Mouse (Mus musculus) CH12.LX (cell line): ENCODE results near the gene Igflr1.

ENCODE experiments used
- BHLHE40 ChIP-seq: IDR thresholded peaks from 2 replicates; pipeline ENCODE4 v1.6.1; 2011; ENCODE audit warnings: mild to moderate bottlenecking, low read depth, low read length, improper control_type of control experiment
- CTCF ChIP-seq, 2 experiments: IDR thresholded peaks in 1 of 2; conservative IDR thresholded peaks in 1 of 2; 2 replicates each; pipeline ENCODE4 v1.5.1; 2011 to 2012; ENCODE audit warnings: low read depth in 2 of 2, low read length in 2 of 2, improper control_type of control experiment in 1 of 2, inconsistent platforms in 1 of 2, mild to moderate bottlenecking in 1 of 2, moderate library complexity in 1 of 2
- EP300 ChIP-seq: IDR thresholded peaks from 2 replicates; pipeline ENCODE4 v1.6.1; 2011; ENCODE audit warnings: low read length, improper control_type of control experiment
- HCFC1 ChIP-seq: IDR thresholded peaks from 2 replicates; pipeline ENCODE4 v1.6.1; 2012; ENCODE audit warnings: low read depth, mild to moderate bottlenecking, inconsistent platforms, low read length, improper control_type of control experiment
- POLR2A ChIP-seq: IDR thresholded peaks from 2 replicates; pipeline ENCODE4 v1.6.1; 2011; ENCODE audit warnings: low read depth, mild to moderate bottlenecking, improper control_type of control experiment, low read length
- USF1 ChIP-seq: IDR thresholded peaks from 2 replicates; pipeline ENCODE4 v1.6.1; 2014; ENCODE audit warnings: low read depth, mild to moderate bottlenecking, inconsistent platforms, low read length, improper control_type of control experiment
- ZKSCAN1 ChIP-seq: IDR thresholded peaks from 2 replicates; pipeline ENCODE4 v1.6.1; 2012; ENCODE audit warnings: low read depth, inconsistent platforms, low read length, improper control_type of control experiment, borderline replicate concordance
- ZMIZ1 ChIP-seq: IDR thresholded peaks from 2 replicates; pipeline ENCODE4 v1.6.1; 2012; ENCODE audit warnings: low read depth, mild to moderate bottlenecking, inconsistent platforms, low read length, improper control_type of control experiment

- no peak for TF ChIP-seq POLR2A
- no peak for TF ChIP-seq CTCF (conservative IDR thresholded peaks at IDR 0.05 in 1 of 2, IDR thresholded peaks at IDR 0.05 in 1 of 2; ENCODE audit: low read depth in 2 of 2, low read length in 2 of 2)
- no peak for TF ChIP-seq ZMIZ1
- TF ChIP-seq USF1, result no peak
- TF ChIP-seq BHLHE40, result no peak
- no peak for TF ChIP-seq EP300
- no peak for TF ChIP-seq ZKSCAN1
- TF ChIP-seq HCFC1, result no peak
Observed at GRCm38 (mm10) chr7:30560296-30560695, 4.9 kb upstream of the Igflr1 start.
